ENCODE assay signal across 7 mouse cellular contexts in the genomic region with DNA sequence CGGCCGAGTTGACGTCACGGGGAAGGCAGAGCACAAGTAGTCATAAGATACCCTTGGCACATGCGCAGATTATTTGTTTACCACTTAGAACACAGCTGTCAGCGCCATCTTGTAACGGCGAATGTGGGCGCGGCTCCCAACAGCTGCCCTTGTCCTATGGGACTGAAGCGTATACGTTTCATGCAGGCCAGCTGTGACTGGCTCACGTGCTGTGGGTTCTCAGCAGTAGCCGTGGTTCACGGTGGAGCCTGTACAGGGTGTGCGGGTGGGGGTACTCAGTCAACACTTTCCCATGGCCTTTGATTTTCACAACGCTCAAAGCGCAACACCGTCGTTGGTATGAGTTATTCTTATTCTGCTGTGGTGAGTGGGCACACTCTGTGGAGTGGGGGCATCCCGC. TPM values are rescaled to one million over a fixed set of nuclear protein-coding genes. Genes with fewer than 3 reads are reported as not detected.
A peak's percentile ranks its signal among the peaks of the same experiment; 100 is the strongest.
DNase-seq lines count a peak whose midpoint lies in the region; ATAC-seq and TF ChIP-seq lines count a peak whose summit lies in the region.
"Not testable (repeated sequence)": the region's sequence is repeated elsewhere in the genome, so short reads cannot be mapped to it uniquely, and the experiment has no call there.

No protein-coding gene starts in this region.

- not testable (repeated sequence) for H3K4me3 ChIP-seq in heart, adult 2 months; heart, embryonic 12.5 days; heart, embryonic 15.5 days; hindbrain, embryonic 10.5 days; lung, embryonic 15.5 days; testis, adult 2 months (ENCODE audit: control insufficient read depth, low read depth, low read length)

- H3K36me3 ChIP-seq in heart, adult 2 months (ENCODE audit: control insufficient read depth, insufficient read depth, low read length); heart, embryonic 12.5 days; heart, embryonic 15.5 days; lung, embryonic 15.5 days; testis, adult 2 months (ENCODE audit: control insufficient read depth, insufficient read depth, low read length): not testable (repeated sequence)
- peaks cover 19% of the 10 kb centered on the region for H3K36me3 ChIP-seq in hindbrain, embryonic 10.5 days

- H3K9ac ChIP-seq in heart, adult 2 months (ENCODE audit: low read depth, low read length); heart, embryonic 12.5 days; heart, embryonic 15.5 days; lung, embryonic 15.5 days: not testable (repeated sequence)

- ATAC-seq in heart, embryonic 12.5 days (ENCODE audit: insufficient number of reproducible peaks, low FRiP score); heart, embryonic 15.5 days (replicated peaks; ENCODE audit: insufficient number of reproducible peaks, insufficient read depth, low FRiP score, low read depth); lung, embryonic 15.5 days (ENCODE audit: borderline replicate concordance, extremely low read depth, low FRiP score, low TSS enrichment): not testable (repeated sequence)

- TF ChIP-seq POLR2A in heart, adult 2 months (IDR thresholded peaks at IDR 0.05; ENCODE audit: insufficient read depth, low read depth, low read length); testis, adult 2 months (IDR thresholded peaks at IDR 0.05; ENCODE audit: control insufficient read depth, low read depth, low read length): not testable (repeated sequence)

- H3K4me2 ChIP-seq in heart, embryonic 12.5 days; heart, embryonic 15.5 days; lung, embryonic 15.5 days: not testable (repeated sequence)

- H3K27ac ChIP-seq in heart, adult 2 months: peak overlapping the region; percentile 84
- H3K27ac ChIP-seq in heart, embryonic 12.5 days (ENCODE audit: poor library complexity, severe bottlenecking): peak overlapping the region; percentile 98
- H3K27ac ChIP-seq in heart, embryonic 15.5 days: peak overlapping the region; percentile 97
- 0 out of 2 replicates have a peak overlapping the region, but pooled peaks have one; percentile 70 for H3K27ac ChIP-seq in hindbrain, embryonic 10.5 days
- 0 out of 2 replicates have a peak overlapping the region, but pooled peaks have one; percentile 26 for H3K27ac ChIP-seq in lung, embryonic 15.5 days
- H3K27ac ChIP-seq in testis, adult 2 months (ENCODE audit: control insufficient read depth, insufficient read depth, low read depth, low read length): peak overlapping the region; percentile 87

- 89% methylated on average over 17 of the region's 21 CpGs for WGBS in heart, adult 2 months
- 93% methylated on average over 17 of the region's 21 CpGs for WGBS in heart, embryonic 12.5 days
- 95% methylated on average over 17 of the region's 21 CpGs for WGBS in heart, embryonic 15.5 days
- 94% methylated on average over 17 of the region's 21 CpGs for WGBS in hindbrain, embryonic 10.5 days
- 95% methylated on average over 17 of the region's 21 CpGs for whole genome bisulfite sequencing in lung, embryonic 15.5 days

- H3K79me2 ChIP-seq in heart, adult 2 months (replicated peaks; ENCODE audit: control insufficient read depth, insufficient read depth, low read length): not testable (repeated sequence)

- intact Hi-C loops in heart, adult 2 months (cut with DNase I): not testable (repeated sequence)

- DNase-seq in 3134 (ENCODE audit: extremely low read depth, insufficient read length, low spot score): peak; percentile 87
- not testable (repeated sequence) for DNase-seq in heart, adult 2 months; hindbrain, embryonic 10.5 days (ENCODE audit: low spot score)

- not testable (repeated sequence) for TF ChIP-seq EP300 in heart, adult 2 months (IDR thresholded peaks at IDR 0.05; ENCODE audit: insufficient read depth, low read depth, low read length)

- not testable (repeated sequence) for H3K9me3 ChIP-seq in heart, embryonic 12.5 days (replicated peaks); heart, embryonic 15.5 days (replicated peaks); hindbrain, embryonic 10.5 days; lung, embryonic 15.5 days

- not testable (repeated sequence) for H3K27me3 ChIP-seq in heart, adult 2 months (ENCODE audit: control insufficient read depth, insufficient read depth, low read length); heart, embryonic 12.5 days (replicated peaks); heart, embryonic 15.5 days; hindbrain, embryonic 10.5 days (ENCODE audit: insufficient read depth, poor library complexity, severe bottlenecking); lung, embryonic 15.5 days; testis, adult 2 months (ENCODE audit: control insufficient read depth, insufficient read depth, low read length)

- not testable (repeated sequence) for TF ChIP-seq CTCF in heart, adult 2 months (IDR thresholded peaks at IDR 0.05); testis, adult 2 months (IDR thresholded peaks at IDR 0.05; ENCODE audit: control insufficient read depth, insufficient read depth, insufficient replicate concordance, low read depth, low read length)

- H3K4me1 ChIP-seq in heart, adult 2 months (ENCODE audit: control insufficient read depth, insufficient read depth, low read length): peaks cover 23% of the 10 kb centered on the region
- peaks cover 50% of the 10 kb centered on the region for H3K4me1 ChIP-seq in heart, embryonic 12.5 days (replicated peaks)
- peaks cover 49% of the 10 kb centered on the region for H3K4me1 ChIP-seq in heart, embryonic 15.5 days (replicated peaks)
- H3K4me1 ChIP-seq in hindbrain, embryonic 10.5 days (replicated peaks): peaks cover 44% of the 10 kb centered on the region
- H3K4me1 ChIP-seq in lung, embryonic 15.5 days: peaks cover 33% of the 10 kb centered on the region
- H3K4me1 ChIP-seq in testis, adult 2 months (ENCODE audit: control insufficient read depth, insufficient read depth, low read length): peaks cover 11% of the 10 kb centered on the region

RNA-seq across cellular contexts. Expression of gene Trak1, which starts 31.0 kb away (rescaled TPM):
- total RNA-seq in heart, adult 2 months (2021): 100 to 1,000 TPM; 276 to 302 TPM
- 170 and 204 TPM in 2 replicates for polyA plus RNA-seq in heart, adult 2 months (2012; rRNA removed)
- 37.3 and 42.0 TPM in 2 replicates for polyA plus RNA-seq in heart, embryonic 12.5 days (2016; fragmentation: Nextera tagmentation; extraction: Ambion mirVana)
- polyA plus RNA-seq in heart, embryonic 15.5 days (2015; fragmentation: Nextera tagmentation; extraction: Ambion mirVana): 37.0 and 46.4 TPM in 2 replicates
- polyA plus RNA-seq in hindbrain, embryonic 10.5 days (2016; fragmentation: Nextera tagmentation; extraction: Ambion mirVana): 24.1 and 33.1 TPM in 2 replicates
- 24.1 and 25.3 TPM in 2 replicates for polyA plus RNA-seq in lung, embryonic 15.5 days (2015; fragmentation: Nextera tagmentation; extraction: Ambion mirVana)
- polyA plus RNA-seq in testis, adult 2 months (2012; rRNA removed): 22.2 and 23.1 TPM in 2 replicates

RNA-seq across cellular contexts. Expression of gene Ulk4, which starts 51.3 kb away (rescaled TPM):
- total RNA-seq in heart, adult 2 months (2021): under 1 TPM; 0.18 to 0.30 TPM
- 0.47 and 2.3 TPM in 2 replicates for polyA plus RNA-seq in heart, adult 2 months (2012; rRNA removed)
- 97.4 and 111 TPM in 2 replicates for polyA plus RNA-seq in heart, embryonic 12.5 days (2016; fragmentation: Nextera tagmentation; extraction: Ambion mirVana)
- 89.3 and 95.4 TPM in 2 replicates for polyA plus RNA-seq in heart, embryonic 15.5 days (2015; fragmentation: Nextera tagmentation; extraction: Ambion mirVana)
- polyA plus RNA-seq in hindbrain, embryonic 10.5 days (2016; fragmentation: Nextera tagmentation; extraction: Ambion mirVana): 123 and 131 TPM in 2 replicates
- 149 and 164 TPM in 2 replicates for polyA plus RNA-seq in lung, embryonic 15.5 days (2015; fragmentation: Nextera tagmentation; extraction: Ambion mirVana)
- 291 and 327 TPM in 2 replicates for polyA plus RNA-seq in testis, adult 2 months (2012; rRNA removed)

Comparison
In these comparisons a context has a peak if more than half of its experiments do, and no peak if none do; other contexts are left out.
1. RNA of gene Ulk4, which starts 51.3 kb away (polyA plus RNA-seq): 291 to 327 TPM in testis, adult 2 months, 149 to 164 TPM in lung, embryonic 15.5 days, 123 to 131 TPM in hindbrain, embryonic 10.5 days, 97.4 to 111 TPM in heart, embryonic 12.5 days and 89.3 to 95.4 TPM in heart, embryonic 15.5 days; 0.47 to 2.3 TPM in heart, adult 2 months; every median in the first group is over 10 times any median in the second.
2. H3K27ac ChIP-seq: peak in every context shown above with its lines; median percentile 98 in heart, embryonic 12.5 days; 97 in heart, embryonic 15.5 days; 87 in testis, adult 2 months; 84 in heart, adult 2 months; 70 in hindbrain, embryonic 10.5 days; 26 in lung, embryonic 15.5 days.